Mouse (Mus musculus): ENCODE results near the gene Cyth3.

Gene Cyth3

GRCm38 (mm10) chr5:143616657-143617329, 5.5 kb upstream of the Cyth3 start:
- DNase-seq: no peak

- DNase-seq: no peak
Measured at GRCm38 (mm10) chr5:143617487-143618209, 4.6 kb upstream of the Cyth3 start.

- no peak for DNase-seq
Measured at GRCm38 (mm10) chr5:143618585-143618984, 3.7 kb upstream of the Cyth3 start.

GRCm38 (mm10) chr5:143620196-143620595, 2.1 kb upstream of the Cyth3 start:
- DNase-seq: no peak

GRCm38 (mm10) chr5:143620941-143621340, 1.3 kb upstream of the Cyth3 start:
- DNase-seq: no peak

- no peak for DNase-seq
Measured at GRCm38 (mm10) chr5:143622623-143623150, 440 bp downstream of the Cyth3 start.

- DNase-seq: no peak
Measured at GRCm38 (mm10) chr5:143623356-143624295, 1.4 kb downstream of the Cyth3 start.

- no peak for DNase-seq
Measured at GRCm38 (mm10) chr5:143624449-143624848, 2.2 kb downstream of the Cyth3 start.

GRCm38 (mm10) chr5:143625497-143625896, 3.2 kb downstream of the Cyth3 start:
- DNase-seq: no peak

GRCm38 (mm10) chr5:143625940-143626588, 3.8 kb downstream of the Cyth3 start:
- no peak for DNase-seq

- DNase-seq: no peak
Measured at GRCm38 (mm10) chr5:143627507-143627906, 5.3 kb downstream of the Cyth3 start.

GRCm38 (mm10) chr5:143627926-143628325, 5.7 kb downstream of the Cyth3 start:
- no peak for DNase-seq

GRCm38 (mm10) chr5:143629686-143630085, 7.4 kb downstream of the Cyth3 start:
- no peak for DNase-seq

- DNase-seq: no peak
Measured at GRCm38 (mm10) chr5:143630214-143630613, 8.0 kb downstream of the Cyth3 start.

GRCm38 (mm10) chr5:143630738-143631137, 8.5 kb downstream of the Cyth3 start:
- no peak for DNase-seq

- no peak for DNase-seq
Measured at GRCm38 (mm10) chr5:143631559-143631958, 9.3 kb downstream of the Cyth3 start.

GRCm38 (mm10) chr5:143632674-143633557, 10.7 kb downstream of the Cyth3 start:
- no peak for DNase-seq

GRCm38 (mm10) chr5:143633558-143633871, 11.3 kb downstream of the Cyth3 start:
- no peak for DNase-seq

GRCm38 (mm10) chr5:143633877-143634276, 11.6 kb downstream of the Cyth3 start:
- no peak for DNase-seq

- DNase-seq: no peak
Measured at GRCm38 (mm10) chr5:143634550-143635112, 12.4 kb downstream of the Cyth3 start.

- no peak for DNase-seq
Measured at GRCm38 (mm10) chr5:143635358-143635757, 13.1 kb downstream of the Cyth3 start.
